Mouse (Mus musculus) liver, embryonic 14.5 days (tissue): ENCODE measurements around the gene Gm20867.
"Not testable (repeated sequence)": the region's sequence is repeated elsewhere in the genome, so short reads cannot be mapped to it uniquely, and the experiment has no call there.

Experiments
- CTCF ChIP-seq: IDR thresholded peaks from 2 replicates; pipeline ENCODE4 v1.5.1; 2016; ENCODE audit warnings: antibody characterized with exemption, low read depth, control low read depth
- EP300 ChIP-seq: IDR thresholded peaks from 2 replicates; pipeline ENCODE4 v1.6.1; 2016; ENCODE audit warnings: antibody characterized with exemption, low read depth

DNA sequence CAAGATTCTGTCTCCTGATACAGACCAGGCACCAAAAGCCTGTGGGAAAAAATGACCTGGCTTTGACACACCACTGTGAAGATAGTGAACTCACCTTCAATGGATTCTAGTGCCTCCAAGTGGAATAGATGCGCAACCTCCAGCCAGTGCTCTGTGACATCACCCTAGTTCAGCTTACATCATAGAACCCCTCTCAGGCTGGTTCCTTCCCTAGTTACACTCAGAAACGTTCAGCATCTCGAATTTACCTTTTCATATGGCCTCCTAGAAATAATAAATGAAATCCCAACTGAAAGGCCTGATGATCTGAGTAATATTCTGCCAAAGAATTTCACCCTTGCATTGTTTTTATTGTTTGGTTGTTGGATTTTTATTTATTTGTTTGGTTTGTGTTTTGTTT, at the start of gene Gm20867:
- TF ChIP-seq CTCF, EP300: not testable (repeated sequence)
